Mouse (Mus musculus) intestine, embryonic 14.5 days (tissue): Measurements from ENCODE around the gene Fhit. TPM values are rescaled to one million over a fixed set of nuclear protein-coding genes. Genes with fewer than 3 reads are reported as not detected.

Experiments used
- ATAC-seq: fragments of 200-750 bp; cut with Nextera tagmentation; replicated peaks from 2 replicates; pipeline ENCODE4 v1.8.0; 2017; ENCODE audit warnings: low read depth, moderate number of reproducible peaks, moderate TSS enrichment, moderate library complexity; ENCODE audit not compliant: low FRiP score, low TSS enrichment
- DNase-seq: peaks from one replicate; pipeline ENCODE4 v3.0.0-alpha.2; 2018; ENCODE audit warnings: low spot score
- H3K27ac ChIP-seq: fragments of 300-500 bp; sonication (generic); 2 replicates; pipeline ENCODE4 v1.5.1; 2014; ENCODE audit warnings: low read depth, mild to moderate bottlenecking, control low read depth
- H3K27me3 ChIP-seq: fragments of 300-500 bp; sonication (generic); replicated peaks from 2 replicates; pipeline ENCODE4 v1.6.1; 2014; ENCODE audit warnings: low read length, control low read depth; ENCODE audit not compliant: control insufficient read depth, insufficient read depth
- H3K36me3 ChIP-seq: fragments of 300-500 bp; sonication (generic); 2 replicates; pipeline ENCODE4 v1.6.1; 2014; ENCODE audit warnings: low read length, control low read depth; ENCODE audit not compliant: control insufficient read depth, insufficient read depth
- H3K4me1 ChIP-seq: fragments of 300-500 bp; sonication (generic); replicated peaks from 2 replicates; pipeline ENCODE4 v1.6.1; 2014; ENCODE audit warnings: low read length, control low read depth, mixed read lengths; ENCODE audit not compliant: control insufficient read depth, insufficient read depth
- H3K4me2 ChIP-seq: fragments of 300-500 bp; sonication (generic); 2 replicates; pipeline ENCODE4 v1.6.1; 2014; ENCODE audit warnings: low read length
- H3K4me3 ChIP-seq: fragments of 300-500 bp; sonication (generic); 2 replicates; pipeline ENCODE4 v1.5.1; 2014; ENCODE audit warnings: low read depth, low read length, control low read depth, mixed read lengths
- H3K9ac ChIP-seq: fragments of 300-500 bp; sonication (generic); 2 replicates; pipeline ENCODE4 v1.6.1; 2014; ENCODE audit warnings: mild to moderate bottlenecking, low read length
- H3K9me3 ChIP-seq: fragments of 300-500 bp; sonication (generic); 2 replicates; pipeline ENCODE4 v1.6.1; 2016; ENCODE audit warnings: low read length, control low read depth; ENCODE audit not compliant: control insufficient read depth
- WGBS: fragments of 180-500 bp; shearing (Covaris S2); extraction: QIAGEN DNeasy Blood & Tissue Kit; methylation state at CpG from one replicate; pipeline ENCODE4 v1.1.7; 2014; 5-methylcytosine and 5-hydroxymethylcytosine counted together
- polyA plus RNA-seq: library from polyadenylated mRNA; unstranded; fragments of >200 nt; fragmentation: Nextera tagmentation; extraction: Ambion mirVana; gene quantifications from 2 replicates; pipeline ENCODE4 v1.2.1, GENCODE M21; 2014

Fhit gene
- 14.1 and 15.6 TPM in 2 replicates for polyA plus RNA-seq

- ATAC-seq, result peak; percentile 96
Measured at GRCm38 (mm10) chr14:11161751-11162231, at the start of gene Fhit. Fhit (minus strand) TSS chr14:11162035.

GRCm38 (mm10) chr14:11206786-11207185 lies 45.0 kb upstream of the Fhit start:
- no peak for DNase-seq
- no peak for ATAC-seq
- 68% methylated on average over 2 of the region's 2 CpGs for WGBS

More at GRCm38 (mm10) chr14:11161751-11162231, at the start of gene Fhit:
- peak; percentile 92 for DNase-seq
- Histone ChIP-seq H3K4me3 (peak within 1 kb of the TSS; percentile 70), H3K9ac (peak within 1 kb of the TSS; percentile 59), H3K9me3 (no peaks in the 10 kb centered on the region), H3K4me1 (peaks cover 3% of the 10 kb centered on the region; the same call in 1 of the 2 replicates), H3K4me2 (peak within 1 kb of the TSS; percentile 84), H3K36me3 (no peaks in the 10 kb centered on the region), H3K27me3 (no peaks in the 10 kb centered on the region), H3K27ac (peak within 1 kb of the TSS; percentile 38)
- under 1% methylated on average over 28 of the region's 28 CpGs for WGBS

GRCm38 (mm10) chr14:11160806-11161450 lies 907 bp downstream of the Fhit start:
- Histone ChIP-seq H3K9ac (peak overlapping the region; percentile 59), H3K27ac (peak overlapping the region; percentile 38), H3K4me2 (peak overlapping the region; percentile 84), H3K4me1 (peaks cover 3% of the 10 kb centered on the region; the same call in 1 of the 2 replicates), H3K4me3 (peak overlapping the region; percentile 70), H3K27me3 (no peaks in the 10 kb centered on the region), H3K36me3 (no peaks in the 10 kb centered on the region), H3K9me3 (no peaks in the 10 kb centered on the region)
- DNase-seq (peak; percentile 79), ATAC-seq (peak; percentile 76)
- WGBS, result 8% methylated on average over 17 of the region's 17 CpGs

More at GRCm38 (mm10) chr14:11206786-11207185, 45.0 kb upstream of the Fhit start:
- H3K4me2 ChIP-seq, result no peak overlapping the region
- H3K27me3 ChIP-seq, result no peaks in the 10 kb centered on the region
- no peaks in the 10 kb centered on the region for H3K36me3 ChIP-seq
- no peak overlapping the region for H3K9ac ChIP-seq
- H3K9me3 ChIP-seq, result no peaks in the 10 kb centered on the region
- no peak overlapping the region for H3K4me3 ChIP-seq
- H3K27ac ChIP-seq, result no peak overlapping the region
- H3K4me1 ChIP-seq, result no peaks in the 10 kb centered on the region

GRCm38 (mm10) chr14:11159641-11160040 lies 2.2 kb downstream of the Fhit start:
- H3K36me3 ChIP-seq, result no peaks in the 10 kb centered on the region
- WGBS, result 89% methylated on average over 11 of the region's 11 CpGs
- no peak overlapping the region for H3K27ac ChIP-seq
- DNase-seq (no peak), ATAC-seq (no peak)
- no peak overlapping the region for H3K4me2 ChIP-seq
- no peaks in the 10 kb centered on the region for H3K27me3 ChIP-seq
- H3K9ac ChIP-seq, result no peak overlapping the region
- no peaks in the 10 kb centered on the region for H3K9me3 ChIP-seq
- H3K4me3 ChIP-seq, result no peak overlapping the region
- peaks cover 3% of the 10 kb centered on the region; the same call in 1 of the 2 replicates for H3K4me1 ChIP-seq

GRCm38 (mm10) chr14:11159021-11159420 lies 2.8 kb downstream of the Fhit start:
- DNase-seq (no peak), ATAC-seq (no peak)
- Histone ChIP-seq H3K4me2 (no peak overlapping the region), H3K4me3 (no peak overlapping the region), H3K36me3 (no peaks in the 10 kb centered on the region), H3K9ac (no peak overlapping the region), H3K4me1 (peaks cover 3% of the 10 kb centered on the region; the same call in 1 of the 2 replicates), H3K27me3 (no peaks in the 10 kb centered on the region), H3K27ac (no peak overlapping the region), H3K9me3 (no peaks in the 10 kb centered on the region)
- WGBS, result 68% methylated on average over 7 of the region's 7 CpGs

- Histone ChIP-seq H3K4me1 (peaks cover 3% of the 10 kb centered on the region; the same call in 1 of the 2 replicates), H3K4me3 (no peak overlapping the region), H3K4me2 (no peak overlapping the region), H3K9me3 (no peaks in the 10 kb centered on the region), H3K27ac (no peak overlapping the region), H3K9ac (no peak overlapping the region), H3K36me3 (no peaks in the 10 kb centered on the region), H3K27me3 (no peaks in the 10 kb centered on the region)
- ATAC-seq (no peak), DNase-seq (no peak)
- 75% methylated on average over 3 of the region's 3 CpGs for WGBS
Measured at GRCm38 (mm10) chr14:11157741-11158140, 4.1 kb downstream of the Fhit start.

- DNase-seq (no peak), ATAC-seq (no peak)
- H3K36me3 ChIP-seq, result no peaks in the 10 kb centered on the region
- H3K27me3 ChIP-seq, result no peaks in the 10 kb centered on the region
- no peaks in the 10 kb centered on the region for H3K4me1 ChIP-seq
- H3K9ac ChIP-seq, result no peak overlapping the region
- H3K4me3 ChIP-seq, result no peak overlapping the region
- no peak overlapping the region for H3K27ac ChIP-seq
- H3K9me3 ChIP-seq, result no peaks in the 10 kb centered on the region
- no peak overlapping the region for H3K4me2 ChIP-seq
- 81% methylated on average over 9 of the region's 9 CpGs for WGBS
Measured at GRCm38 (mm10) chr14:11151634-11152321, 10.1 kb downstream of the Fhit start.

- Histone ChIP-seq H3K27me3 (no peaks in the 10 kb centered on the region), H3K9ac (no peak overlapping the region), H3K4me2 (no peak overlapping the region), H3K4me1 (no peaks in the 10 kb centered on the region), H3K36me3 (no peaks in the 10 kb centered on the region), H3K4me3 (no peak overlapping the region), H3K9me3 (no peaks in the 10 kb centered on the region), H3K27ac (no peak overlapping the region)
- DNase-seq (no peak), ATAC-seq (no peak)
- 82% methylated on average over 12 of the region's 12 CpGs for WGBS
Measured at GRCm38 (mm10) chr14:11133787-11134735, 27.8 kb downstream of the Fhit start.
